Mouse (Mus musculus) cerebellum, adult (tissue): ENCODE measurements around the gene Slc11a1.

Experiments
- ATAC-seq: cut with Nextera tagmentation; 2 replicates; pipeline ENCODE4 v1.9.2; 2017; ENCODE audit warnings: mild to moderate bottlenecking, moderate library complexity, mixed read lengths; ENCODE audit not compliant: insufficient number of reproducible peaks, low FRiP score, low TSS enrichment

The Slc11a1 gene

GRCm38 (mm10) chr1:74352532-74353096 lies 22.4 kb upstream of the Slc11a1 start:
- no peak for ATAC-seq

- no peak for ATAC-seq
Measured at GRCm38 (mm10) chr1:74353453-74354229, 21.4 kb upstream of the Slc11a1 start.

DNA sequence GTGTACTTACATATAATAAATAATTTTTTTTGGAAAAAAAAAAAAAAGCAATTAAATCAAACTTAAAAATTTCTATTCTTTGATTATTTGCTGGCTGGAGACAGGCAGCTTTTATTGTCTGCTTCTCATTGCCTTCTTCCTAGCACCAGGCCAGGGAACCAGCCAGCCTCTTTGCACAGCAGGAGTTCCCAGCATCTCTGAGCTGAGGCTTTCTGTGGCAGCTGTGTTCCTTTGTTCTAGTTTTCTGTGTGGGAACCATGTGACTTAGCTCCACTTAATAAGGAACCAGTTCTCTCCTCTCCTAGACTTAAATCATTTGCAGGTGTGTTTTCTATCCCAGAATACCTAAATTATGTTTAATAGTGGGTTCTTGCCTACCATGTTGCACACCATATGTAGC lies 17.5 kb upstream of the Slc11a1 start:
- ATAC-seq = no peak

- ATAC-seq = no peak
Measured at GRCm38 (mm10) chr1:74359952-74360517, 15.0 kb upstream of the Slc11a1 start.

- peak; percentile 82 for ATAC-seq
Measured at GRCm38 (mm10) chr1:74361812-74362211, 13.2 kb upstream of the Slc11a1 start, which contains the start of gene Catip. Catip (plus strand) TSS chr1:74362108.

DNA sequence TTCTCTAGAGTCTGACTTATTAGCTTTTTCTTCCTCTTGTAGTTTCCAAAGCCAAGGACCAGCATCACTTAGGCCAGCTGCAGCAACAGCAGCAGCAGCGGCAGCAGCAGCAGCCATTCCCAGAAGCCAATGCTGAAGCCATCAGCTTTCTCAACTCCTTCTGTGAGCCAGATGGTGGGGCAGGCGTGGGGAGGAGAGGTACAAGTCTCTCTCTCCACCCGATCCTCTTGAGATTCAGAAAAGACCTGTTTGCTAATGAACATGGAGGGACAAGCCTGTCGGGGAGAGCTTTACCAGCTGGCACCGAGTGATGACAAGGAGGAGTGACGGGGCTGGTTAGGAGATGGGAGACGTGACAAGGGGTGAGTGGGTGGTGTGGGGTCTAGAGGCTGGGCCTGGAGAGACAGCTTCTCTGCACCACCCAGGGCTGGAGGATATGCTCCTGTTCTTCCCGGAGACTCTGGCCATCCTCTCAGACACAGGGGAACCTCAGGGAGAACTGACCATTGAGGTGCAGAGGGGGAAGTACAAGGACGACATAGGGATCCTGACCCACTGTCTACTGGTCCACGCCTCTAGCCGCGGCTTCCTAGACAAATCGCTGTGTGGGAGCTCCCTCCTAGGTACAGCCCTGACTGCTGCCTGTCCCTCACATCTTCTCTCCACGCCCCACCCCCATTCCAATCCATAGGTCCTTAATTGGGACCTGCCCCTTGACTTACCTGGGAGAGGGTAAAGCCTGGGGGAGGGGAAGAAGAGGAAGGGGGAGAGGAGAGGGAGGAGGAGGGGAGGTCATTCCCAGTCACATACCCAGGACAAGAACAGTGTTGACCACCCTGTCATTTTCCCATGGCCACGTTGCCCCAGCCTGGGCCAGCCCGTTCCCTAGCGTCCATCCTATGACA lies 12.4 kb upstream of the Slc11a1 start:
- ATAC-seq = no peak

DNA sequence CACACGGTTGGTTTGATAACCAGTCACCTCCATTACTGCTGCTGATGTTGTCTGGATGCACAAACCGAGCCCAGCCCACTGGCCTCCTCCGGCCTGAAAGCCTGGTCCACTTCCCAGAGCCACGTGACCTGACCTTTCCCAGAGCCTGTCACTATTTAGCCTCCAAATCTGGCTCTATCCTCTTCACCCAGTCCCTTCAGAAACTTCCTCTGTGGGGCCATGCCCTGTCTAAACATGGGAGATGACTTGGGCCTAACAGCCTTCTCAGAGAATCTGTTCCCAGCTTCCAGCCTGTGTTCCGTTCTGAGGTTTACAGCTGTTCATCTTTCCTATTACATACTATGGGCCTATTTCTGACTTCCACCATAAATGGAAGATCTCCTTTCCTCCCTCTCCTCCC lies 11.6 kb upstream of the Slc11a1 start:
- ATAC-seq = no peak

DNA sequence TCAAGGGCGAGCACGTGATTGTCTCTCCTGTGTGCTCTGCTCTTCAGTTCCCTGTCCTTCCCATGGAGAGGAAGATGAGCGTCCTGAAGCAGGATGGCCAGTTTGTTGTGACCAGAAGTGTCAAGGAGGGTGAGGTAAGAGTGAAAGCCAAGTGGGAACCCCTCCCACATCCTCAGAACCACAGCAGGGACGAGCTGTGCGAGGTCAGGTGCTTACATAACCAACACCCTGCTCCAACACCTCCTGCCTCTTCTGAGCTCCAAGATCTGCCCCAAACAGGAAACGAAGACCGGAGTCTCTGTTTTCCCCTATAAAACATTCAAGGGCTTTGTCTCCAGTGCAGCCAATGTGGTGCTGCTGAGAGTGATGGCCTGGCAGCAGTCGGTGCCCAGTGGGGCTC lies 10.7 kb upstream of the Slc11a1 start:
- no peak for ATAC-seq

GRCm38 (mm10) chr1:74367886-74368645 lies 6.9 kb upstream of the Slc11a1 start:
- peak; percentile 74; the same call in 1 of the 2 replicates for ATAC-seq

GRCm38 (mm10) chr1:74370040-74370439 lies 5.0 kb upstream of the Slc11a1 start:
- ATAC-seq = no peak

GRCm38 (mm10) chr1:74373372-74373771 lies 1.6 kb upstream of the Slc11a1 start:
- ATAC-seq = no peak

GRCm38 (mm10) chr1:74375561-74375960 lies 566 bp downstream of the Slc11a1 start:
- no peak for ATAC-seq

DNA sequence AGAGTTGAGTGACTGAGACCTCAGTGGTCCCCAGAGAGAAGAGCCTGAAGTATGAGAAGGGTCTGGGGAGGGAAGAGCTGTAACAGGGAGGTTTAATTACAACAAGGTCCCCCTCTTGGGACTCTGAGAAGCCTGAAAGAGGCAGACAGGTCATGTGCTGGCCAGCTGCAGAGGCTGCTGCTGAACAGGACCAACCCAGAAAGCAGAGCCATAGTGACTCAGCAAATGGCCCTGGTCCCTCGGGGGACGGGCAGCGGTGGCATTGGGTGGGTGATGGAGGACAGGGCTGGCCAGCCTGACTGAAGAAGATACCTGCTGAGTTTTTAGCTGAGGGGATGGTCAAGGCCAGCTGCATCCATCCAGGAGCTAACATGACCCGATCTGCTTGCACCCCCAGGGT lies 1.4 kb downstream of the Slc11a1 start:
- ATAC-seq = no peak

- no peak for ATAC-seq
Measured at GRCm38 (mm10) chr1:74379058-74379504, 4.1 kb downstream of the Slc11a1 start.

GRCm38 (mm10) chr1:74380484-74380883 lies 5.5 kb downstream of the Slc11a1 start:
- no peak for ATAC-seq

- ATAC-seq = no peak
Measured at GRCm38 (mm10) chr1:74381588-74382021, 6.6 kb downstream of the Slc11a1 start.

DNA sequence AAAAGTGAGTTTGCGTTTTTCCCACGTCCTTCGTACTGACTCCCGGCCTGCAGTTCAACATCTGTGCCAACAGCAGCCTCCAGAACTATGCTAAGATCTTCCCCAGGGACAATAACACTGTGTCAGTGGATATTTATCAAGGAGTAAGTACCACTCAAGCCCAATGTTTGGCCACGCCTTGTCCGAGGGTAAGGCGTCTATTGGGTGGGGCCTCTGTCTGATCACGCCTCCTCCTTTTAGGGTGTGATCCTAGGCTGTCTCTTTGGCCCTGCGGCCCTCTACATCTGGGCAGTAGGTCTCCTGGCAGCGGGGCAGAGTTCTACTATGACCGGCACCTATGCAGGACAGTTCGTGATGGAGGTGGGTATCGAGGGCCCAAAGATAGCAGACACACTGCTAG lies 8.4 kb downstream of the Slc11a1 start:
- ATAC-seq = no peak

GRCm38 (mm10) chr1:74384525-74384924 lies 9.5 kb downstream of the Slc11a1 start:
- no peak for ATAC-seq

GRCm38 (mm10) chr1:74385064-74385463 lies 10.1 kb downstream of the Slc11a1 start:
- no peak for ATAC-seq

DNA sequence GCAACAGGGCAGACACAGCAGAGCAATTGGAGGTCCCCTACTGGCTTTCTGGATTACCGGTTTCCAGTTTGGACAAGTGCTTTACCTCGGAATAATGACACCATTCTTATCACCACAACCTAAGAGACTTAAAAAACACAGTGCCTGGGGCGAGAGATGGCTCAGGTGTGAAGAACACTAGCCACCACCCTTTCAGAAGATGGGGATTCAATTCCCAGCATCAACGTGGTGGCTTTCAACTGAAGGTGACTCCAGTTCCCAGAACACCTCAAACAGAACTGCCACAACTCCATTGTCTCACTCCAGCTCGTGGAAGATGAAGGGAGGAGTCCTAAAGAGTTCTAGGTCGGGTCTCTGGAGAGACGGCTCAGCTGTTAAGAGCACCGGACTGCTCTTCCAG lies 10.5 kb downstream of the Slc11a1 start:
- ATAC-seq = no peak
